In the genomic region with DNA sequence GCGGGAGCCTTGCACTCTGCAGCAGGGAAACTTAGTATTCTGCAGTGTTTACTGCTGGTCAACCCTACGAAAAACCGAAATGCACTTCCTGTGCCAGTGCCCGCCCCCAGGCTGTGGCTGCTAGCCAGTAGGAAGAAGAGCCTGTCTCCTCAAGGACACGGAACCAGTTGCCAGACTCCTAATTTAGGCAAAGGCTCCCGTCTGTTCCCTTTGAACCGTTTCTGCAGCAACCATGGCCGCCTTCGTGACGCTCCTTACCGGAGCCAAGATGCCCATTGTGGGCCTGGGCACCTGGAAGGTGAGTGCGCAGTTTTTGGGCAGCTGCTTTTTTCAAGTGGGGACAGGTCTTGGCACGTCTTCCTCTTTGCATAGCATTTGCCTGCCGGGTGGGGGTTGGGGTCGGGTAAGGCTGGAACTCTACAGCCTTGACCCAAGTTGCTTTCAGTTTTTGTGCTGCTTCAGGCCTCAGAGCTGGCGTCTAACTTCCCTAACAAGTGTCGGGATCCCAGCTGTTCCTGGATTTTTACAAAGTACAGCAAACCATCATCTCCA, we compare ENCODE assay signal across 8 mouse cellular contexts. TPM values are rescaled to one million over a fixed set of nuclear protein-coding genes. Genes with fewer than 3 reads are reported as not detected.
A peak's percentile ranks its signal among the peaks of the same experiment; 100 is the strongest.
DNase-seq lines count a peak whose midpoint lies in the region; ATAC-seq and TF ChIP-seq lines count a peak whose summit lies in the region.

TSS of gene Akr1b10 (plus strand) at position 109 of the 552 bp plus-strand sequence.

- peak; percentile 43; the same call in 1 of the 2 replicates for TF ChIP-seq EP300 in lung, postnatal 0 days (IDR thresholded peaks at IDR 0.05)

- 1% methylated on average over 17 of the region's 17 CpGs for WGBS in hindbrain, embryonic 12.5 days
- under 1% methylated on average over 17 of the region's 17 CpGs for WGBS in lung, postnatal 0 days

- POLR2A ChIA-PET in Patski (lab: Charles Lee): no interaction called here

- no peak for TF ChIP-seq CTCF in Patski (IDR thresholded peaks at IDR 0.05)
- TF ChIP-seq CTCF in lung, postnatal 0 days (IDR thresholded peaks at IDR 0.05): no peak

- ATAC-seq in Patski: peak; percentile 65
- ATAC-seq in hindbrain, embryonic 12.5 days (ENCODE audit: low FRiP score): peak; percentile 69
- peak; percentile 85 for ATAC-seq in lung, postnatal 0 days

- H3K4me3 ChIP-seq in hindbrain, embryonic 12.5 days: peak within 1 kb of the TSS; percentile 45
- H3K4me3 ChIP-seq in lung, postnatal 0 days (ENCODE audit: low read depth, low read length): peak within 1 kb of the TSS; percentile 54

- H3K4me1 ChIP-seq in hindbrain, embryonic 12.5 days: peaks cover 10% of the 10 kb centered on the region; the same call in 1 of the 2 replicates
- H3K4me1 ChIP-seq in lung, postnatal 0 days (ENCODE audit: insufficient read depth, low read depth, low read length): no peaks in the 10 kb centered on the region

- H3K27me3 ChIP-seq in Patski: no peaks in the 10 kb centered on the region
- no peaks in the 10 kb centered on the region for H3K27me3 ChIP-seq in hindbrain, embryonic 12.5 days
- no peaks in the 10 kb centered on the region for H3K27me3 ChIP-seq in lung, postnatal 0 days (replicated peaks; ENCODE audit: insufficient read depth, low read length)

- CTCF ChIA-PET in Patski (lab: Charles Lee): interaction anchor here (1.3 kb wide), 1 partner anchor 19 kb away, joined by 3 read pairs; no protein-coding TSS in a partner anchor

- no peaks in the 10 kb centered on the region for H3K9me3 ChIP-seq in hindbrain, embryonic 12.5 days (replicated peaks)
- no peaks in the 10 kb centered on the region for H3K9me3 ChIP-seq in lung, postnatal 0 days (ENCODE audit: low read length)

- no peak for DNase-seq in Patski (ENCODE audit: low read depth, low spot score)
- DNase-seq in cerebellum, postnatal 10 days: peak; percentile 91 to 93
- DNase-seq in frontal cortex, postnatal 14 days (ENCODE audit: low spot score in 2 of 2): peak; percentile 63 to 74
- DNase-seq in layer of hippocampus, postnatal 10 days (ENCODE audit: low spot score in 2 of 2): peak; percentile 73 to 81
- peak; percentile 80 for DNase-seq in lung, postnatal 0 days (ENCODE audit: low spot score)
- peak; percentile 57 for DNase-seq in ovary, postnatal 10 days (ENCODE audit: low spot score)
- DNase-seq in thymus, postnatal 14 days: peak; percentile 74

- peak within 1 kb of the TSS; percentile 72 for H3K4me2 ChIP-seq in hindbrain, embryonic 12.5 days (replicated peaks)
- H3K4me2 ChIP-seq in lung, postnatal 0 days (replicated peaks; ENCODE audit: low read depth, low read length): peak within 1 kb of the TSS; percentile 75

- peak within 1 kb of the TSS; percentile 59 for H3K9ac ChIP-seq in hindbrain, embryonic 12.5 days
- H3K9ac ChIP-seq in lung, postnatal 0 days (replicated peaks; ENCODE audit: low read depth): peak within 1 kb of the TSS; percentile 36; the same call in 1 of the 2 replicates

- H3K27ac ChIP-seq in hindbrain, embryonic 12.5 days: peak within 1 kb of the TSS; percentile 23; the same call in 1 of the 2 replicates
- H3K27ac ChIP-seq in lung, postnatal 0 days (ENCODE audit: low read length): peak within 1 kb of the TSS; percentile 66

- no peaks in the 10 kb centered on the region for H3K36me3 ChIP-seq in hindbrain, embryonic 12.5 days
- no peaks in the 10 kb centered on the region for H3K36me3 ChIP-seq in lung, postnatal 0 days (ENCODE audit: insufficient read depth, low read length)

- in situ Hi-C loops in Patski (cut with MboI; ENCODE audit: low pct_unique_long_range_greater_than_20kb): no loop called here

RNA-seq across cellular contexts. Expression of gene Akr1b10, which starts in this region (rescaled TPM):
- polyA plus RNA-seq in Patski (2021): 83.1 TPM
- polyA plus RNA-seq in hindbrain, embryonic 12.5 days (2016; fragmentation: Nextera tagmentation; extraction: Ambion mirVana): 13.1 and 14.4 TPM in 2 replicates
- total RNA-seq in layer of hippocampus, postnatal 10 days (2021): 10 to 100 TPM; 18.2 to 20.0 TPM
- 15.5 and 16.9 TPM in 2 replicates for polyA plus RNA-seq in lung, postnatal 0 days (2015; fragmentation: Nextera tagmentation; extraction: Ambion mirVana)
